Mouse (Mus musculus) ES-E14 (cell line): Measurements from ENCODE around the gene Aldh8a1.

ENCODE experiments used
- CHD2 ChIP-seq: IDR thresholded peaks from 2 replicates; pipeline ENCODE4 v1.6.1; 2014; ENCODE audit warnings: mild to moderate bottlenecking, low read depth, low read length, inconsistent platforms
- HCFC1 ChIP-seq: IDR thresholded peaks from 2 replicates; pipeline ENCODE4 v1.6.1; 2012; ENCODE audit warnings: low read length, inconsistent platforms, borderline replicate concordance; ENCODE audit not compliant: insufficient read depth
- MAFK ChIP-seq: IDR thresholded peaks from 2 replicates; pipeline ENCODE4 v1.6.1; 2014; ENCODE audit warnings: mild to moderate bottlenecking, low read depth, low read length, inconsistent platforms; ENCODE audit not compliant: insufficient read depth
- ZC3H11A ChIP-seq: IDR thresholded peaks from 2 replicates; pipeline ENCODE4 v1.6.1; 2012; ENCODE audit warnings: low read depth, mild to moderate bottlenecking, inconsistent platforms, low read length, borderline replicate concordance
- ZNF384 ChIP-seq: IDR thresholded peaks from 2 replicates; pipeline ENCODE4 v1.6.1; 2012; ENCODE audit warnings: low read depth, low read length, inconsistent platforms

- TF ChIP-seq ZNF384, result no peak
- no peak for TF ChIP-seq ZC3H11A
- no peak for TF ChIP-seq HCFC1
- TF ChIP-seq CHD2, result no peak
- no peak for TF ChIP-seq MAFK
Measured at GRCm38 (mm10) chr10:21405707-21406534, 28.8 kb downstream of the Aldh8a1 start.
